Mouse (Mus musculus): ENCODE results near the gene Ebf3.

- TF ChIP-seq CTCF (IDR thresholded peaks at IDR 0.05; ENCODE audit: extremely low read depth, insufficient read length, insufficient replicate concordance, low read depth, low read length) (no peak), POLR2A (IDR thresholded peaks at IDR 0.05; ENCODE audit: low read depth, low read length) (no peak)
Measured at GRCm38 (mm10) chr7:137197118-137198030, 116.9 kb downstream of the Ebf3 start.

Data from small intestine, adult 2 months (tissue).